Mouse (Mus musculus): ENCODE data around the gene Fkbp8.

- TF ChIP-seq CTCF (IDR thresholded peaks at IDR 0.05; ENCODE audit: extremely low read depth, insufficient read length, insufficient replicate concordance, low read depth, low read length), result no peak
- TF ChIP-seq POLR2A (IDR thresholded peaks at IDR 0.05; ENCODE audit: low read depth, low read length), result no peak
Observed at GRCm38 (mm10) chr8:70490880-70491495, 36.5 kb upstream of the Fkbp8 start.

Measured in small intestine, adult 2 months (tissue).